Mouse (Mus musculus) stomach, postnatal 0 days (tissue): ENCODE results near the gene Ascc2. TPM values are rescaled to one million over a fixed set of nuclear protein-coding genes. Genes with fewer than 3 reads are reported as not detected.
A peak's percentile ranks its signal among the peaks of the same experiment; 100 is the strongest.

Source experiments
- ATAC-seq: fragments of 200-750 bp; cut with Nextera tagmentation; 2 replicates; pipeline ENCODE4 v1.8.0; 2017; ENCODE audit not compliant: low FRiP score, low TSS enrichment
- DNase-seq: peaks from one replicate; pipeline ENCODE4 v3.0.0-alpha.2; 2016; ENCODE audit warnings: low spot score
- H3K27ac ChIP-seq: fragments of 300-500 bp; sonication (generic); replicated peaks from 2 replicates; pipeline ENCODE4 v1.5.1; 2014; ENCODE audit warnings: mild to moderate bottlenecking, control low read depth
- H3K27me3 ChIP-seq: fragments of 300-500 bp; sonication (generic); 2 replicates; pipeline ENCODE4 v1.6.1; 2014; ENCODE audit warnings: low read length; ENCODE audit not compliant: control insufficient read depth, insufficient read depth
- H3K36me3 ChIP-seq: fragments of 300-500 bp; sonication (generic); 2 replicates; pipeline ENCODE4 v1.6.1; 2014; ENCODE audit warnings: low read length, mixed read lengths; ENCODE audit not compliant: control insufficient read depth, insufficient read depth
- H3K4me1 ChIP-seq: fragments of 300-500 bp; sonication (generic); replicated peaks from 2 replicates; pipeline ENCODE4 v1.6.1; 2014; ENCODE audit warnings: antibody characterized with exemption; ENCODE audit not compliant: control insufficient read depth, insufficient read depth
- H3K4me2 ChIP-seq: fragments of 300-500 bp; sonication (generic); replicated peaks from 2 replicates; pipeline ENCODE4 v1.6.1; 2014; ENCODE audit warnings: low read depth, mild to moderate bottlenecking, control low read depth, moderate library complexity
- H3K4me3 ChIP-seq: fragments of 300-500 bp; sonication (generic); 2 replicates; pipeline ENCODE4 v1.5.1; 2014; ENCODE audit warnings: low read depth, low read length, control low read depth
- H3K9ac ChIP-seq: fragments of 300-500 bp; sonication (generic); 2 replicates; pipeline ENCODE4 v1.6.1; 2014; ENCODE audit warnings: mild to moderate bottlenecking, low read length, control low read depth, mixed read lengths
- H3K9me3 ChIP-seq: fragments of 300-500 bp; sonication (generic); 2 replicates; pipeline ENCODE4 v1.6.1; 2016; ENCODE audit warnings: low read length; ENCODE audit not compliant: control insufficient read depth
- CTCF ChIP-seq: IDR thresholded peaks from 2 replicates; pipeline ENCODE4 v1.5.1; 2016; ENCODE audit warnings: antibody characterized with exemption, low read depth, mild to moderate bottlenecking, moderate library complexity
- EP300 ChIP-seq: optimal IDR thresholded peaks from 2 replicates; pipeline ENCODE3; 2016; ENCODE audit warnings: antibody characterized with exemption
- WGBS: fragments of 180-500 bp; shearing (Covaris S2); extraction: QIAGEN DNeasy Blood & Tissue Kit; methylation state at CpG from one replicate; pipeline ENCODE4 v1.1.7; 2014; 5-methylcytosine and 5-hydroxymethylcytosine counted together
- polyA plus RNA-seq: library from polyadenylated mRNA; unstranded; fragments of >200 nt; fragmentation: Nextera tagmentation; extraction: Ambion mirVana; gene quantifications from 2 replicates; pipeline ENCODE4 v1.2.1, GENCODE M21; 2015

Gene Ascc2
- polyA plus RNA-seq, 1 experiment from 2014 or later = 20.2 TPM

GRCm38 (mm10) chr11:4674593-4674992, 37.0 kb downstream of the Ascc2 start:
- WGBS = 79% methylated on average over 1 of the region's 1 CpGs
- H3K4me2 ChIP-seq = no peak overlapping the region
- no peak overlapping the region for H3K9ac ChIP-seq
- no peak overlapping the region for H3K4me3 ChIP-seq
- no peaks in the 10 kb centered on the region for H3K27me3 ChIP-seq
- TF ChIP-seq CTCF (no peak), EP300 (no peak)
- DNase-seq (peak; percentile 33), ATAC-seq (peak; percentile 30; the same call in 1 of the 2 replicates)
- peak overlapping the region; percentile 81 for H3K27ac ChIP-seq
- H3K9me3 ChIP-seq = no peaks in the 10 kb centered on the region
- 0 out of 2 replicates have a peak, but pooled peaks cover 3% of the 10 kb centered on the region for H3K36me3 ChIP-seq
- H3K4me1 ChIP-seq = no peaks in the 10 kb centered on the region

GRCm38 (mm10) chr11:4675126-4675562, 37.6 kb downstream of the Ascc2 start:
- H3K27ac ChIP-seq = peak overlapping the region; percentile 81
- H3K4me3 ChIP-seq = no peak overlapping the region
- WGBS = 48% methylated on average over 6 of the region's 6 CpGs
- H3K4me1 ChIP-seq = no peaks in the 10 kb centered on the region
- H3K4me2 ChIP-seq = no peak overlapping the region
- TF ChIP-seq EP300 (no peak), CTCF (no peak)
- H3K9me3 ChIP-seq = no peaks in the 10 kb centered on the region
- DNase-seq (peak; percentile 76), ATAC-seq (peak; percentile 90)
- 0 out of 2 replicates have a peak, but pooled peaks cover 3% of the 10 kb centered on the region for H3K36me3 ChIP-seq
- H3K9ac ChIP-seq = no peak overlapping the region
- no peaks in the 10 kb centered on the region for H3K27me3 ChIP-seq

DNA sequence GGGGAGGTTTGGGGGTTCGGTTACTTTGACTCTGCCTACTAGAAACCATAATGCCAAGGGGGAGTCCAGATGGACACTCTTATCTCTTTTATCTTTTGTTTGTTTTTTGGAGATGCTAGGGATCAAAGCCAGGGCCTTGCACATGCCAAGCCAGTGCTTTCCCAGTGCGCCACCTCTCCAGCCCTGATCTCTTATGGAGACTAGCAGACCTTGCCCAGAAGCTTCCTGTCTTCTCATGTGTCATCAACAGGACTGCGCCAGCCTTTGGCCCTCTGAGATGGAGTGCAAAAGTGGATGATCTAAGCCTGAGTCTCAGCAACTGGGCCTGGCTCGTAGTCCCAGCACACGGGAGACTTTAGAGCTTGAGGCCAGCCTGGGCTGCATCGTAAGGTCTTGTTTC, 38.1 kb downstream of the Ascc2 start:
- WGBS = 80% methylated on average over 6 of the region's 6 CpGs
- no peaks in the 10 kb centered on the region for H3K4me1 ChIP-seq
- DNase-seq = no peak
- 0 out of 2 replicates have a peak, but pooled peaks cover 3% of the 10 kb centered on the region for H3K36me3 ChIP-seq
- H3K9ac ChIP-seq = no peak overlapping the region
- no peak for ATAC-seq
- no peak overlapping the region for H3K4me2 ChIP-seq
- no peaks in the 10 kb centered on the region for H3K27me3 ChIP-seq
- peak overlapping the region; percentile 81; the same call in 1 of the 2 replicates for H3K27ac ChIP-seq
- no peaks in the 10 kb centered on the region for H3K9me3 ChIP-seq
- TF ChIP-seq EP300 (no peak), CTCF (no peak)
- H3K4me3 ChIP-seq = no peak overlapping the region

- TF ChIP-seq CTCF = no peak
- no peak for TF ChIP-seq EP300
- H3K4me1 ChIP-seq = no peaks in the 10 kb centered on the region
- H3K4me3 ChIP-seq = no peak overlapping the region
- H3K27me3 ChIP-seq = no peaks in the 10 kb centered on the region
- H3K9ac ChIP-seq = no peak overlapping the region
- H3K9me3 ChIP-seq = no peaks in the 10 kb centered on the region
- DNase-seq = no peak
- 70% methylated on average over 7 of the region's 7 CpGs for WGBS
- H3K36me3 ChIP-seq = 0 out of 2 replicates have a peak, but pooled peaks cover 3% of the 10 kb centered on the region
- H3K27ac ChIP-seq = 0 out of 2 replicates have a peak overlapping the region, but pooled peaks have one; percentile 4
- no peak for ATAC-seq
- no peak overlapping the region for H3K4me2 ChIP-seq
Observed at GRCm38 (mm10) chr11:4677250-4677872, 39.8 kb downstream of the Ascc2 start.

GRCm38 (mm10) chr11:4678700-4679440, 41.3 kb downstream of the Ascc2 start:
- Histone ChIP-seq H3K4me3 (no peak overlapping the region), H3K9ac (no peak overlapping the region), H3K4me2 (no peak overlapping the region), H3K36me3 (peaks cover 6% of the 10 kb centered on the region; the same call in 1 of the 2 replicates), H3K9me3 (no peaks in the 10 kb centered on the region), H3K27me3 (no peaks in the 10 kb centered on the region), H3K27ac (no peak overlapping the region), H3K4me1 (no peaks in the 10 kb centered on the region)
- TF ChIP-seq CTCF (no peak), EP300 (no peak)
- WGBS = 67% methylated on average over 13 of the region's 13 CpGs
- ATAC-seq (no peak), DNase-seq (no peak)

DNA sequence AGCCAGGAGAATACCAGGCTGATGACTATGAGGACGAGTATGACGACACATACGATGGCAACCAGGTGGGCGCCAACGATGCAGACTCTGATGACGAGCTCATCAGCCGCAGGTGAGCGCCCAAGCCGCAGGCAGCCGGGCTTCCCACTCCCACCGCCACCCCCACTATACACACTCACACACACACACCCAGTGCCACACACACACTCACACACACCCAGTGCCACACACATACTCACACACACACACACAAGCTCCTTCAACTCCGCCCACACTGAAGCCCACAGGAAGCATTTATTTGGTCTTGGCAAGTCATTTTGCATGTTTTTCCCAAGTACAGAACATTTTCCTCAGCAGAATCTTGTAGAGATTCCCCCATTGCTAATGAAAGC, 41.9 kb downstream of the Ascc2 start:
- H3K9me3 ChIP-seq = no peaks in the 10 kb centered on the region
- no peak overlapping the region for H3K27ac ChIP-seq
- H3K36me3 ChIP-seq = peaks cover 6% of the 10 kb centered on the region; the same call in 1 of the 2 replicates
- ATAC-seq (no peak), DNase-seq (no peak)
- H3K4me1 ChIP-seq = no peaks in the 10 kb centered on the region
- H3K4me3 ChIP-seq = no peak overlapping the region
- H3K4me2 ChIP-seq = no peak overlapping the region
- H3K9ac ChIP-seq = no peak overlapping the region
- 94% methylated on average over 12 of the region's 12 CpGs for WGBS
- no peak for TF ChIP-seq EP300
- no peaks in the 10 kb centered on the region for H3K27me3 ChIP-seq
